13 mouse cellular contexts compared by ENCODE assay signal in genomic region chr3:147099143-147099713, GRCm38 (mm10).
DNase-seq lines count a peak whose midpoint lies in the region; ATAC-seq lines count a peak whose summit lies in the region.
"Had no signal": no experiment of that assay in that cellular context is flagged by ENCODE, and none has a peak within 500 bp of the region (broad histone marks: within the 10 kb centered on the region; RNA-seq: fewer than 3 reads in every experiment).

No protein-coding gene starts in this region.

- ATAC-seq in kidney, embryonic 16.5 days (ENCODE audit: low FRiP score, low TSS enrichment) = no peak
- ATAC-seq in midbrain, embryonic 13.5 days = no peak
- ATAC-seq in CD4-positive, CD25-positive, alpha-beta regulatory T cell, adult 4 months = no peak

- H3K4me3 ChIP-seq in heart, embryonic 10.5 days = peak overlapping the region; percentile 8; the same call in 1 of the 2 replicates
- H3K4me3 ChIP-seq in kidney, embryonic 16.5 days (ENCODE audit: low read length) = no peak overlapping the region
- H3K4me3 ChIP-seq in midbrain, embryonic 13.5 days (replicated peaks) = no peak overlapping the region
- H3K4me3 ChIP-seq: stomach, embryonic 15.5 days had no signal

- intact Hi-C loops in heart, postnatal 25 days (cut with DNase I) = no loop called here

- peaks cover 24% of the 10 kb centered on the region for H3K27me3 ChIP-seq in heart, embryonic 10.5 days (ENCODE audit: insufficient read depth, poor library complexity, severe bottlenecking)
- H3K27me3 ChIP-seq in kidney, embryonic 16.5 days (ENCODE audit: insufficient read depth, low read length) = no peaks in the 10 kb centered on the region
- peaks cover 12% of the 10 kb centered on the region for H3K27me3 ChIP-seq in midbrain, embryonic 13.5 days
- H3K27me3 ChIP-seq: stomach, embryonic 15.5 days had no signal

- WGBS in heart, embryonic 10.5 days = 37% methylated on average over 12 of the region's 12 CpGs
- WGBS in kidney, embryonic 16.5 days = 29% methylated on average over 12 of the region's 12 CpGs
- WGBS in midbrain, embryonic 13.5 days = 23% methylated on average over 12 of the region's 12 CpGs

- H3K27ac ChIP-seq in heart, embryonic 10.5 days = no peak overlapping the region
- H3K27ac ChIP-seq in kidney, embryonic 16.5 days (ENCODE audit: low read length) = 0 out of 2 replicates have a peak overlapping the region, but pooled peaks have one; percentile 28
- H3K27ac ChIP-seq in midbrain, embryonic 13.5 days = 0 out of 2 replicates have a peak overlapping the region, but pooled peaks have one; percentile 3
- H3K27ac ChIP-seq: stomach, embryonic 15.5 days had no signal

- DNase-seq in heart, embryonic 10.5 days (ENCODE audit: low spot score) = no peak
- DNase-seq in heart, postnatal 25 days (ENCODE audit: low spot score) = no peak
- no peak for DNase-seq in kidney, adult 11 months
- DNase-seq in fat pad, adult 2 months (ENCODE audit: extremely low read depth, low read depth, low spot score) = peak; percentile 69
- no peak for DNase-seq in MN1 (ENCODE audit: low spot score)
- DNase-seq: cerebellum, postnatal 14 days; kidney, postnatal 36 days; lung, postnatal 14 days; right cerebral cortex, postnatal 25 days had no signal

- no peaks in the 10 kb centered on the region for H3K36me3 ChIP-seq in heart, embryonic 10.5 days
- H3K36me3 ChIP-seq in kidney, embryonic 16.5 days (ENCODE audit: insufficient read depth, low read length) = no peaks in the 10 kb centered on the region
- H3K36me3 ChIP-seq in midbrain, embryonic 13.5 days = no peaks in the 10 kb centered on the region
- H3K36me3 ChIP-seq: stomach, embryonic 15.5 days had no signal

- H3K9me3 ChIP-seq in heart, embryonic 10.5 days = no peaks in the 10 kb centered on the region
- H3K9me3 ChIP-seq in kidney, embryonic 16.5 days (ENCODE audit: low read length) = no peaks in the 10 kb centered on the region
- no peaks in the 10 kb centered on the region for H3K9me3 ChIP-seq in midbrain, embryonic 13.5 days
- H3K9me3 ChIP-seq: stomach, embryonic 15.5 days had no signal

- H3K4me2 ChIP-seq in kidney, embryonic 16.5 days (replicated peaks; ENCODE audit: low read depth, low read length) = peak overlapping the region; percentile 25; the same call in 1 of the 2 replicates
- H3K4me2 ChIP-seq in midbrain, embryonic 13.5 days (replicated peaks) = peak overlapping the region; percentile 32
- H3K4me2 ChIP-seq: stomach, embryonic 15.5 days had no signal

- H3K9ac ChIP-seq in kidney, embryonic 16.5 days (replicated peaks; ENCODE audit: low read length) = no peak overlapping the region
- H3K9ac ChIP-seq in midbrain, embryonic 13.5 days (replicated peaks) = no peak overlapping the region
- H3K9ac ChIP-seq: stomach, embryonic 15.5 days had no signal

- H3K4me1 ChIP-seq in heart, embryonic 10.5 days = peaks cover 12% of the 10 kb centered on the region; the same call in 1 of the 2 replicates
- peaks cover 19% of the 10 kb centered on the region for H3K4me1 ChIP-seq in kidney, embryonic 16.5 days (ENCODE audit: insufficient read depth, low read length)
- peaks cover 55% of the 10 kb centered on the region for H3K4me1 ChIP-seq in midbrain, embryonic 13.5 days (replicated peaks)
- H3K4me1 ChIP-seq: stomach, embryonic 15.5 days had no signal
